Mouse (Mus musculus) limb, embryonic 10.5 days (tissue): ENCODE data around the gene Gm10300. TPM values are rescaled to one million over a fixed set of nuclear protein-coding genes. Genes with fewer than 3 reads are reported as not detected.

Source experiments
- DNase-seq: peaks from one replicate; pipeline ENCODE4 v3.0.0-alpha.2; 2017; ENCODE audit warnings: low spot score
- H3K27ac ChIP-seq: fragments of 300-500 bp; sonication (generic); 2 replicates; pipeline ENCODE4 v1.5.1; 2016; ENCODE audit warnings: mild to moderate bottlenecking
- H3K27me3 ChIP-seq: fragments of 300-500 bp; sonication (generic); 2 replicates; pipeline ENCODE4 v1.6.1; 2016; ENCODE audit warnings: low read depth, mild to moderate bottlenecking; ENCODE audit not compliant: poor library complexity, severe bottlenecking
- H3K36me3 ChIP-seq: fragments of 300-500 bp; sonication (generic); 2 replicates; pipeline ENCODE4 v1.6.1; 2016; ENCODE audit warnings: mild to moderate bottlenecking, moderate library complexity
- H3K4me1 ChIP-seq: fragments of 300-500 bp; sonication (generic); 2 replicates; pipeline ENCODE4 v1.6.1; 2016
- H3K4me3 ChIP-seq: fragments of 300-500 bp; sonication (generic); 2 replicates; pipeline ENCODE4 v1.5.1; 2016; ENCODE audit warnings: mild to moderate bottlenecking, moderate library complexity
- H3K9me3 ChIP-seq: fragments of 300-500 bp; sonication (generic); replicated peaks from 2 replicates; pipeline ENCODE4 v1.6.1; 2016; ENCODE audit warnings: mild to moderate bottlenecking
- WGBS: fragments of 180-500 bp; shearing (Covaris S2); methylation state at CpG from one replicate; pipeline ENCODE4 v1.1.7; 2016; 5-methylcytosine and 5-hydroxymethylcytosine counted together
- polyA plus RNA-seq: library from polyadenylated mRNA; unstranded; fragments of >200 nt; fragmentation: Nextera tagmentation; extraction: Ambion mirVana; gene quantifications from 2 replicates; pipeline ENCODE4 v1.2.1, GENCODE M21; 2016

Gene Gm10300
- polyA plus RNA-seq, 1 experiment from 2014 or later, result not detected

DNA sequence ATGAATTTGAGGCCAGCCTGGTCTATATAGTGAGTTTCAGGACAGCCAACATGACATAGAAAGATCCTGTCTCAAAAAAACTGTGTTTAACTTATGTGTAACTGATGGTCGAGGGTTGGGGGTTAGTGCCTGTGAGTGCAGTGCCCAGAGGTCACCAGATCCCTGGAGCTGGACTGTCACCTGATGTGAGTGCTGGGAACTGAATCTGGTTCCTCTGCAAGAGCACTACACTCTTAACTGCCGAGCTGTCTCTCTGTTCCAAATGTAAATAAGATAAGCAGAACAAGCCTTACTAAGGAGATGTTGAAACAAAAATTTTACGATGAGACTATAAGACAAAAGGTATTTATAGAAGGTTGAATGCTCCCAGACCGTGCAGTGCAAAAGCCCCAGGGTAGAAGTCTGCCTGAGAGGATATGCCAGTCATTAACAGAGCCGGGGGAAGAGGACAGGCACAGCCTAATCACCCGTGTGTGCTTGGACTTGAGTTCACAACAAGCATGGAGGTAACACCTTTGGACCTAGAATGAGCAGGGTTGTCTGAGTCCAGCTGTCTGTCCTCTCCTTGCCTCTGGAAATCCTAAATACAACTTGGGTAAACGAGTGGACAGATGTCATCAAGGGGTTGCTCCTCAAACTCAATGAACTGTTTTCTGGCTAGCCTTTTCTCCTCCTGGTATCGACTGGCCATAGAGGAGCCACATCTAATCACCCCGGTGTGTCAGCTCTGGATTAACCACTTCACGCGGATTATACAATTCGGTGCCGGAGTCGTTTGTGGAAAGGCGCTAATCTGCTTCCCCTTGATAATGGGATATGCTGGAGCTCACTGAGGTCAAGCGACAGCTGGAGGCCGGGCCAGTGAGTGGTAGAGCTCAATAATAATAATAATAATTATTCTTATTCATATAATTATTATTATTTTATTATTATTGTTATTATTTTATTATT, 11.3 kb upstream of the Gm10300 start:
- WGBS, result 77% methylated on average over 17 of the region's 17 CpGs
- Histone ChIP-seq H3K4me1 (peaks cover 11% of the 10 kb centered on the region), H3K27me3 (no peaks in the 10 kb centered on the region), H3K36me3 (no peaks in the 10 kb centered on the region), H3K27ac (no peak overlapping the region), H3K9me3 (no peaks in the 10 kb centered on the region), H3K4me3 (no peak overlapping the region)
- no peak for DNase-seq

DNA sequence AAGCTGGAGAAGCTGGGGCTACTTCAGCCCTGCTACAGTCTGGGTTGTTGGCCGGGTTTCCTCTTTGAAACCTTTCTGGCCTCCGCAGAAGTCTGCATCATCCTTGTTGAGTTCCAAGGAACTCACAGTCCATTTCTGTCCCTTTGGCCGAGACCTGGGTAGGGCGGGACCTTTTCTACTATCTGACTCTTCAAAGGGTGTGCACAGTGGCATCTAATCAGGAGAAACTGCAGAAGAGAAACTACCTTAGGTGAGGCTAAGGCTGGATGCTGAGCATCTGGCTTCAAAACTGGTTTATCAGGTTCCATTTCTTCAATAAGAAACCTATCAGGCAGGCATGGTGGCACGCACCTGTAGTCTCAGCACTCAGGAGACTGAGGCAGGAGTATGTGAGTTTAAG, 9.9 kb upstream of the Gm10300 start:
- H3K4me3 ChIP-seq, result no peak overlapping the region
- no peaks in the 10 kb centered on the region for H3K36me3 ChIP-seq
- H3K4me1 ChIP-seq, result peaks cover 11% of the 10 kb centered on the region
- no peak for DNase-seq
- no peak overlapping the region for H3K27ac ChIP-seq
- WGBS, result 91% methylated on average over 5 of the region's 5 CpGs
- H3K9me3 ChIP-seq, result no peaks in the 10 kb centered on the region
- H3K27me3 ChIP-seq, result no peaks in the 10 kb centered on the region

GRCm38 (mm10) chr4:132065578-132065977, 8.9 kb upstream of the Gm10300 start:
- Histone ChIP-seq H3K9me3 (no peaks in the 10 kb centered on the region), H3K4me1 (peaks cover 8% of the 10 kb centered on the region), H3K36me3 (no peaks in the 10 kb centered on the region), H3K4me3 (no peak overlapping the region), H3K27me3 (peaks cover 4% of the 10 kb centered on the region; the same call in 1 of the 2 replicates), H3K27ac (no peak overlapping the region)
- no peak for DNase-seq
- WGBS, result 85% methylated on average over 3 of the region's 3 CpGs

- Histone ChIP-seq H3K4me3 (no peak overlapping the region), H3K27ac (no peak overlapping the region), H3K4me1 (peaks cover 7% of the 10 kb centered on the region; the same call in 1 of the 2 replicates), H3K9me3 (no peaks in the 10 kb centered on the region), H3K36me3 (no peaks in the 10 kb centered on the region), H3K27me3 (peaks cover 7% of the 10 kb centered on the region; the same call in 1 of the 2 replicates)
- WGBS, result 80% methylated on average over 10 of the region's 10 CpGs
- no peak for DNase-seq
These were observed 8.3 kb upstream of the Gm10300 start for GRCm38 (mm10) chr4:132066101-132066773.

- Histone ChIP-seq H3K9me3 (no peaks in the 10 kb centered on the region), H3K27me3 (peaks cover 7% of the 10 kb centered on the region; the same call in 1 of the 2 replicates), H3K4me1 (peaks cover 7% of the 10 kb centered on the region; the same call in 1 of the 2 replicates), H3K27ac (no peak overlapping the region), H3K4me3 (no peak overlapping the region), H3K36me3 (no peaks in the 10 kb centered on the region)
- DNase-seq, result no peak
- 85% methylated on average over 14 of the region's 14 CpGs for WGBS
These were observed 7.2 kb upstream of the Gm10300 start for GRCm38 (mm10) chr4:132067112-132067937.

- no peak overlapping the region for H3K4me3 ChIP-seq
- no peaks in the 10 kb centered on the region for H3K36me3 ChIP-seq
- WGBS, result 64% methylated on average over 2 of the region's 2 CpGs
- no peak overlapping the region for H3K27ac ChIP-seq
- H3K4me1 ChIP-seq, result peaks cover 7% of the 10 kb centered on the region; the same call in 1 of the 2 replicates
- no peaks in the 10 kb centered on the region for H3K9me3 ChIP-seq
- no peak for DNase-seq
- H3K27me3 ChIP-seq, result peaks cover 10% of the 10 kb centered on the region
These were observed 6.6 kb upstream of the Gm10300 start for GRCm38 (mm10) chr4:132067938-132068235.

DNA sequence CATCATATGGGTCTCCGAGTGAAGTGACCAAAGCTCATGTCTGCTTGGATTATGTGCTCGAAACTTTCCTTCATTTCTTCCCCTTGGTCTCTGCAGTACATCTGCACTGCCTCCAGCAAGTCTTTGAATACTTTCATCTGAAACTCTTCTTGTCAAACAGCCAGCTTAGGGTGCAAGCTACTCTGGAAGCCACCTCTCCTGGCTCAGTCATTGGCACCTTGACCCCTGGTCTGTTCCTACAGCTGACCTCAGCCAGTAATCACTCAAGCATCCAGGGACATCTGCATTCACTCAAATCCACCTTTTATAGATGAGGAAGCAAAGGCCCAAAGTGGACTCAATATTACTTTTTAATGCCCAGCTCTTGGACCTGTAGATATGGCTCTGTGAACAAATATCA, 2.8 kb upstream of the Gm10300 start:
- no peak overlapping the region for H3K4me3 ChIP-seq
- H3K4me1 ChIP-seq, result peaks cover 30% of the 10 kb centered on the region
- DNase-seq, result no peak
- no peaks in the 10 kb centered on the region for H3K9me3 ChIP-seq
- H3K27ac ChIP-seq, result no peak overlapping the region
- WGBS, result 91% methylated on average over 2 of the region's 2 CpGs
- no peaks in the 10 kb centered on the region for H3K36me3 ChIP-seq
- peaks cover 34% of the 10 kb centered on the region for H3K27me3 ChIP-seq

DNA sequence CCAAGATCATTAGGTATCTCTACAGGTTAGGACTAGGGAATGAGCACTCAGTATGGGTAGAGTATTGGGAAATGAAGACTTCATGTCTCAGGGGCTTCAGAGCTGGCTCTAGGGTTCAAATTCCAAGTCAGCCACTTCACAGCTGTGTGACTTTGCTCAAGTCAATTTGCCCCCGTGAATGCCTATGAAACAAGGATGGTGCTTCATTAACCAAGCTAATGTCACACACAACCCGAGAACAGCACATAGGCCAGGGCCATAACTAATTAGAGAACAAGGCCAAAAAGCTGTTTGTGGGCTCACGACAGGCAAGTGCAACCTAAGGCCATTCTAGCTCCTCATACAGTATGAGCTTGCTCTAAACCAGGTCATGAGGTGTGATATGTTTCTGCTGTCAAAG, 2.3 kb upstream of the Gm10300 start:
- H3K4me1 ChIP-seq, result peaks cover 30% of the 10 kb centered on the region
- peaks cover 39% of the 10 kb centered on the region for H3K27me3 ChIP-seq
- H3K27ac ChIP-seq, result no peak overlapping the region
- DNase-seq, result no peak
- H3K4me3 ChIP-seq, result no peak overlapping the region
- no peaks in the 10 kb centered on the region for H3K9me3 ChIP-seq
- H3K36me3 ChIP-seq, result no peaks in the 10 kb centered on the region
- WGBS, result 80% methylated on average over 3 of the region's 3 CpGs

DNA sequence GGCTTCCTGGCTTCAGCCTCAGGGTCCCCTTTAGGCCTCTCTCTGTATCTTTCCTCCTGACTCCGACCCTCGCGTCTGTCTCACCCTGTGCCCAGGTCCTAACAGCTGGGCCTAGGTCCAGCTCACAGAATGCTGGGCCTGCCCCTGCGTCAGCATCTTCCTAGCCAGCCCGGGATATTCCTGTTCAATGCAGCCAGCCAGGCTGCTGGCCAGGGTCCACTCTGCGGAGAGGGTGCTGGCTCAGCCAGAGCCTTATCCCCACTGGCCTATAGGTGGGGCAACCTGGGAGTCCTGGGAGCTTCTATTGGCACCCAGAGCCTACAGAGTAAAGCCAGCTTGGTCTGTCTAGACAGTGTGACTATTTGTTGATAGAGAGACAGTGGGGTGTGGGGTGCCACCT, 1.6 kb upstream of the Gm10300 start:
- no peak for DNase-seq
- H3K9me3 ChIP-seq, result no peaks in the 10 kb centered on the region
- peaks cover 47% of the 10 kb centered on the region for H3K27me3 ChIP-seq
- H3K4me1 ChIP-seq, result peaks cover 30% of the 10 kb centered on the region
- no peak overlapping the region for H3K27ac ChIP-seq
- 0 out of 2 replicates have a peak overlapping the region, but pooled peaks have one; percentile 0 for H3K4me3 ChIP-seq
- no peaks in the 10 kb centered on the region for H3K36me3 ChIP-seq
- 66% methylated on average over 6 of the region's 6 CpGs for WGBS

GRCm38 (mm10) chr4:132074933-132075769, 654 bp downstream of the Gm10300 start, which contains the start of gene Epb41:
Gene Epb41 (minus strand): TSS chr4:132075321.
- Histone ChIP-seq H3K27ac (peak within 1 kb of the TSS; percentile 84), H3K36me3 (no peaks in the 10 kb centered on the region), H3K27me3 (peaks cover 57% of the 10 kb centered on the region), H3K4me1 (peaks cover 44% of the 10 kb centered on the region), H3K4me3 (peak within 1 kb of the TSS; percentile 86), H3K9me3 (no peaks in the 10 kb centered on the region)
- WGBS, result 2% methylated on average over 47 of the region's 47 CpGs
- DNase-seq, result peak; percentile 96

DNA sequence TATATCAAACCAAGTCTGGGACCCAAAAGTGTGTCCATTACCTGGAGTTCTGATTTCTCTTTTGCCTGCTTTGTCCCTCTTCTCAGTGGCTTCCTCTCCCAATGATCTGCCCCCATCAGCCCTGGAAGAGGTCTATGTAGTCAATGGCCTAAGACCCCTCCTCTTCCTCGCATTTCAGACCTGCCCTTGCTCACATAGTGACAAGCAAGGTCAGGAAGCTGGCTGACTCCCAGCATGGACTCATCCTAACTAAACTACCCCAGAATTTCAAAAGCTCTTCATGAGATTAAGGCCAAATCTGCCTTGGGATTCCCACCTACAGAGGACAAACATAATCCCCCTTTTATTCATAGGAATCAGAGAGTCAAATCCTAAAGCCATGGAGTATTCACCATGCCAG, 1.3 kb downstream of the Gm10300 start:
- no peaks in the 10 kb centered on the region for H3K9me3 ChIP-seq
- peaks cover 51% of the 10 kb centered on the region for H3K27me3 ChIP-seq
- DNase-seq, result no peak
- no peaks in the 10 kb centered on the region for H3K36me3 ChIP-seq
- no peak overlapping the region; the same call in 1 of the 2 replicates for H3K27ac ChIP-seq
- peak overlapping the region; percentile 86; the same call in 1 of the 2 replicates for H3K4me3 ChIP-seq
- 45% methylated on average over 1 of the region's 1 CpGs for WGBS
- peaks cover 44% of the 10 kb centered on the region for H3K4me1 ChIP-seq
